Mouse (Mus musculus) E14TG2a.4 (cell line): ENCODE results near the gene Jade3.

Experiments
- CTCF ChIP-seq: conservative IDR thresholded peaks from 2 replicates; pipeline ENCODE4 v1.5.1; 2014; ENCODE audit warnings: low read length
- NANOG ChIP-seq: IDR thresholded peaks from 2 replicates; pipeline ENCODE4 v1.6.1; 2014; ENCODE audit warnings: borderline replicate concordance, low read length, mixed read lengths
- POU5F1 ChIP-seq: IDR thresholded peaks from 2 replicates; pipeline ENCODE4 v1.6.1; 2014; ENCODE audit warnings: low read length, borderline replicate concordance

GRCm38 (mm10) chrX:20425140-20425838 is at the start of gene Jade3:
- no peak for TF ChIP-seq CTCF
- no peak for TF ChIP-seq NANOG
- no peak for TF ChIP-seq POU5F1
